In genomic region chr6:145691680-145692079, GRCm38 (mm10) we compare ENCODE assay signal across 23 mouse cellular contexts. TPM values are rescaled to one million over a fixed set of nuclear protein-coding genes. Genes with fewer than 3 reads are reported as not detected.
DNase-seq lines count a peak whose midpoint lies in the region; ATAC-seq lines count a peak whose summit lies in the region.
"Had no signal": no experiment of that assay in that cellular context is flagged by ENCODE, and none has a peak within 500 bp of the region (broad histone marks: within the 10 kb centered on the region; RNA-seq: fewer than 3 reads in every experiment).

No protein-coding gene starts in this region.

- no peaks in the 10 kb centered on the region for H3K9me3 ChIP-seq in lung, embryonic 16.5 days (ENCODE audit: control insufficient read depth, low read length)
- H3K9me3 ChIP-seq in hindbrain, embryonic 10.5 days = no peaks in the 10 kb centered on the region
- H3K9me3 ChIP-seq in hindbrain, embryonic 14.5 days (ENCODE audit: control insufficient read depth, low read length) = no peaks in the 10 kb centered on the region
- H3K9me3 ChIP-seq: forebrain, embryonic 13.5 days; heart, embryonic 13.5 days; hindbrain, embryonic 13.5 days; intestine, embryonic 15.5 days; limb, embryonic 13.5 days; liver, embryonic 13.5 days; neural tube, embryonic 15.5 days had no signal

- no peak overlapping the region for H3K4me3 ChIP-seq in lung, embryonic 16.5 days (ENCODE audit: low read length)
- H3K4me3 ChIP-seq in hindbrain, embryonic 10.5 days = no peak overlapping the region
- no peak overlapping the region for H3K4me3 ChIP-seq in hindbrain, embryonic 14.5 days (replicated peaks; ENCODE audit: low read length)
- H3K4me3 ChIP-seq: forebrain, embryonic 13.5 days; heart, adult 2 months; heart, embryonic 13.5 days; hindbrain, embryonic 13.5 days; intestine, embryonic 15.5 days; limb, embryonic 13.5 days; liver, embryonic 13.5 days; neural tube, embryonic 15.5 days had no signal

- H3K9ac ChIP-seq in lung, embryonic 16.5 days (ENCODE audit: low read length) = no peak overlapping the region
- no peak overlapping the region for H3K9ac ChIP-seq in hindbrain, embryonic 14.5 days
- H3K9ac ChIP-seq: forebrain, embryonic 13.5 days; heart, embryonic 13.5 days; hindbrain, embryonic 13.5 days; intestine, embryonic 15.5 days; limb, embryonic 13.5 days; liver, embryonic 13.5 days; neural tube, embryonic 15.5 days had no signal

- WGBS in lung, embryonic 16.5 days = 28% methylated on average over 3 of the region's 3 CpGs
- 74% methylated on average over 3 of the region's 3 CpGs for WGBS in hindbrain, embryonic 10.5 days
- WGBS in hindbrain, embryonic 14.5 days = 79% methylated on average over 3 of the region's 3 CpGs

- DNase-seq in kidney, postnatal 4 days = peak; percentile 9 to 16
- DNase-seq in kidney, adult 11 months = no peak
- peak; percentile 49 to 84 for DNase-seq in lung, postnatal 4 days
- no peak for DNase-seq in B cell, adult 2 months
- no peak for DNase-seq in hindbrain, embryonic 10.5 days (ENCODE audit: low spot score)
- no peak for DNase-seq in hindbrain, embryonic 14.5 days (ENCODE audit: low spot score)
- DNase-seq: adrenal gland, postnatal 10 days; cerebellum, adult 9-10 months; gastrocnemius, postnatal 36 days; heart, adult 2 months; heart, postnatal 14 days; kidney, adult 9 months; kidney, postnatal 25 days; liver, embryonic 13.5 days had no signal

- H3K4me2 ChIP-seq in lung, embryonic 16.5 days (ENCODE audit: low read depth, low read length) = no peak overlapping the region
- H3K4me2 ChIP-seq in hindbrain, embryonic 14.5 days (replicated peaks) = no peak overlapping the region
- H3K4me2 ChIP-seq: forebrain, embryonic 13.5 days; heart, embryonic 13.5 days; hindbrain, embryonic 13.5 days; intestine, embryonic 15.5 days; limb, embryonic 13.5 days; liver, embryonic 13.5 days; midbrain, embryonic 11.5 days; neural tube, embryonic 15.5 days had no signal

- H3K36me3 ChIP-seq in lung, embryonic 16.5 days (ENCODE audit: control insufficient read depth, insufficient read depth, low read length) = no peaks in the 10 kb centered on the region
- no peaks in the 10 kb centered on the region for H3K36me3 ChIP-seq in hindbrain, embryonic 10.5 days
- H3K36me3 ChIP-seq in hindbrain, embryonic 14.5 days (replicated peaks; ENCODE audit: control insufficient read depth, insufficient read depth) = no peaks in the 10 kb centered on the region
- H3K36me3 ChIP-seq: heart, embryonic 13.5 days; hindbrain, embryonic 13.5 days; intestine, embryonic 15.5 days; limb, embryonic 13.5 days; liver, embryonic 13.5 days; neural tube, embryonic 15.5 days had no signal

- peak overlapping the region; percentile 12; the same call in 1 of the 2 replicates for H3K27ac ChIP-seq in lung, embryonic 16.5 days (ENCODE audit: low read length)
- H3K27ac ChIP-seq in hindbrain, embryonic 10.5 days = no peak overlapping the region
- H3K27ac ChIP-seq in hindbrain, embryonic 14.5 days = no peak overlapping the region
- H3K27ac ChIP-seq: forebrain, embryonic 13.5 days; heart, adult 2 months; heart, embryonic 13.5 days; hindbrain, embryonic 13.5 days; intestine, embryonic 15.5 days; limb, embryonic 13.5 days; liver, embryonic 13.5 days; neural tube, embryonic 15.5 days had no signal

- H3K27me3 ChIP-seq in lung, embryonic 16.5 days (ENCODE audit: control insufficient read depth, insufficient read depth, low read depth, low read length) = no peaks in the 10 kb centered on the region
- H3K27me3 ChIP-seq in hindbrain, embryonic 10.5 days (ENCODE audit: insufficient read depth, poor library complexity, severe bottlenecking) = no peaks in the 10 kb centered on the region; the same call in 1 of the 2 replicates
- no peaks in the 10 kb centered on the region for H3K27me3 ChIP-seq in hindbrain, embryonic 14.5 days (ENCODE audit: control insufficient read depth, insufficient read depth, low read length)
- H3K27me3 ChIP-seq: forebrain, embryonic 13.5 days; heart, embryonic 13.5 days; hindbrain, embryonic 13.5 days; limb, embryonic 13.5 days; liver, embryonic 13.5 days; neural tube, embryonic 15.5 days had no signal

- no peaks in the 10 kb centered on the region for H3K4me1 ChIP-seq in lung, embryonic 16.5 days (replicated peaks; ENCODE audit: control insufficient read depth, insufficient read depth, low read length)
- 0 out of 2 replicates have a peak, but pooled peaks cover 2% of the 10 kb centered on the region for H3K4me1 ChIP-seq in hindbrain, embryonic 10.5 days (replicated peaks)
- no peaks in the 10 kb centered on the region for H3K4me1 ChIP-seq in hindbrain, embryonic 14.5 days (replicated peaks; ENCODE audit: control insufficient read depth, insufficient read depth, low read length)
- H3K4me1 ChIP-seq: forebrain, embryonic 13.5 days; hindbrain, embryonic 13.5 days; intestine, embryonic 15.5 days; liver, embryonic 13.5 days; neural tube, embryonic 15.5 days had no signal

- ATAC-seq in lung, embryonic 16.5 days (ENCODE audit: low read depth) = peak; percentile 92
- ATAC-seq in hindbrain, embryonic 14.5 days (ENCODE audit: low FRiP score) = no peak
- ATAC-seq: activated CD4-positive, CD25-positive, alpha-beta regulatory T cell, adult 4 months; forebrain, embryonic 13.5 days; intestine, embryonic 15.5 days had no signal

RNA-seq across cellular contexts. Expression of gene Rassf8, which starts 54.9 kb away (rescaled TPM):
- polyA plus RNA-seq in lung, embryonic 16.5 days (2015; fragmentation: Nextera tagmentation; extraction: Ambion mirVana) = 5.4 and 5.7 TPM in 2 replicates
- 2.9 and 4.2 TPM in 2 replicates for polyA plus RNA-seq in hindbrain, embryonic 10.5 days (2016; fragmentation: Nextera tagmentation; extraction: Ambion mirVana)
- polyA plus RNA-seq in hindbrain, embryonic 14.5 days (2014; fragmentation: Nextera tagmentation; extraction: Ambion mirVana) = 5.0 and 5.6 TPM in 2 replicates

Comparison
In these comparisons a context has a peak if more than half of its experiments do, and no peak if none do; other contexts are left out.
1. DNase-seq: peak in kidney, postnatal 4 days (2 of 2) and lung, postnatal 4 days (2 of 2); none in kidney, adult 11 months (single experiment), B cell, adult 2 months (0 of 2), hindbrain, embryonic 10.5 days (single experiment) and hindbrain, embryonic 14.5 days (single experiment).